ENCODE assay signal across 17 mouse cellular contexts in genomic region chr10:101171826-101172225, GRCm38 (mm10).
"Had no signal": no experiment of that assay in that cellular context is flagged by ENCODE, and none has a peak within 500 bp of the region (broad histone marks: within the 10 kb centered on the region; RNA-seq: fewer than 3 reads in every experiment).

No protein-coding gene starts in this region.

- H3K27me3 ChIP-seq: liver, embryonic 12.5 days; neural tube, embryonic 13.5 days; neural tube, embryonic 15.5 days had no signal

- H3K4me2 ChIP-seq: liver, embryonic 12.5 days; lung, embryonic 14.5 days; neural tube, embryonic 13.5 days; neural tube, embryonic 15.5 days had no signal

- H3K27ac ChIP-seq: liver, embryonic 12.5 days; liver, embryonic 14.5 days; neural tube, embryonic 13.5 days; neural tube, embryonic 15.5 days had no signal

- H3K36me3 ChIP-seq: liver, embryonic 12.5 days; neural tube, embryonic 13.5 days; neural tube, embryonic 15.5 days had no signal

- DNase-seq: lung, adult 18-20 months; lung, embryonic 14.5 days; lung, postnatal 10 days; lung, postnatal 4 days; retina, postnatal 1 day; right cerebral cortex, adult 18-20 months; right cerebral cortex, postnatal 25 days; right cerebral cortex, postnatal 4 days; spleen, adult 18-20 months; thymus, adult 18-20 months; thymus, postnatal 14 days; thymus, postnatal 36 days had no signal

- H3K9ac ChIP-seq: liver, embryonic 12.5 days; liver, embryonic 14.5 days; lung, embryonic 14.5 days; neural tube, embryonic 13.5 days; neural tube, embryonic 15.5 days had no signal

- H3K4me3 ChIP-seq: liver, embryonic 12.5 days; myocyte; neural tube, embryonic 13.5 days; neural tube, embryonic 15.5 days had no signal

- H3K4me1 ChIP-seq: liver, embryonic 12.5 days; neural tube, embryonic 13.5 days; neural tube, embryonic 15.5 days had no signal

- H3K9me3 ChIP-seq: liver, embryonic 12.5 days; neural tube, embryonic 13.5 days; neural tube, embryonic 15.5 days had no signal

- ATAC-seq: liver, embryonic 12.5 days had no signal
